Mouse (Mus musculus): ENCODE results near the gene Gm11639. TPM values are rescaled to one million over a fixed set of nuclear protein-coding genes. Genes with fewer than 3 reads are reported as not detected.

Gene Gm11639
- polyA plus RNA-seq, 1 experiment, result not detected

DNA sequence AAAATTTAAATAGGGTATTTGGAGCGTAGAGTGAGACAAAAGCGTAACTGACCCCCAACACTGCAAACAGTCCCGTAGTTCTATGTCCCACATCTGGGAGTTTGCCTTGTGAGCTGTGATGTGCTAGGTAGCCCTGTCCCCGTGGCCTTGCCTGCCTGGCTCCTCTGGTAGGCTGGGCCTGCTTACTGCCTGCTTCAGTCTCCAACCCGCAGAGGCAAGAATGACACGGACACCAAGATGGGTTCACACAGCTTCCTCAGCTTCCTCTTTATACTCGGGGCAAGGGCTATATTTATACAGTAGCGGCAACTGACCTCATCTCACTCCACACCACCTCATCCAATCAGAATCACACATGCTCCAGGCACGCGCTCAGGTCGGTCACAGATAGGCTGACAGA lies 10.7 kb upstream of the Gm11639 start:
- TF ChIP-seq POLR2A (IDR thresholded peaks at IDR 0.05; ENCODE audit: low read depth, low read length) (no peak), CTCF (IDR thresholded peaks at IDR 0.05; ENCODE audit: extremely low read depth, insufficient read length, insufficient replicate concordance, low read depth, low read length) (no peak)
- no peaks in the 10 kb centered on the region for H3K27me3 ChIP-seq (ENCODE audit: control insufficient read depth, insufficient read depth, low read length)
- 85% methylated on average over 11 of the region's 11 CpGs for WGBS

DNA sequence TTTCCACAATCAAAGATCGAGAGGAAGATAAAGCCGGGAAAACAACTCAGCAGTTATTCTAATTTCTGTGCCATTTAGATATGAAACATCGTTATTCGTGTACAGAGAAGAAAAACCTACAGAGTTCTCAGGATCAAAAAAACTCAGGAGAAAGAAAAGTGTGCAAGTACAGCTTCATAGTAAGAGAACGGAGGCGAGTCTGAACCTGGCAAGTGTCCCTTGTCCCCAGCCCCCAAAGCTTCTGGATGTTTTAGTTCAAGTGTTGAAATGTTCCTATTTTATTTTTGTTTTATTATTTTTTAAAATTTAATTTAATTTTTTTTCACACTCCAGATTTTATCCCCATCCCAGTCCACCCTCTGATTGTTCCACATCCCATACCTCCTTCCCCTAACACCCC lies 7.7 kb downstream of the Gm11639 start:
- TF ChIP-seq POLR2A (IDR thresholded peaks at IDR 0.05; ENCODE audit: low read depth, low read length), result no peak
- TF ChIP-seq CTCF (IDR thresholded peaks at IDR 0.05; ENCODE audit: extremely low read depth, insufficient read length, insufficient replicate concordance, low read depth, low read length), result no peak
- no peak overlapping the region for H3K4me3 ChIP-seq (ENCODE audit: low read depth, low read length)
- H3K4me1 ChIP-seq (ENCODE audit: control insufficient read depth, insufficient read depth, insufficient read length, low read length), result no peaks in the 10 kb centered on the region
- H3K27me3 ChIP-seq (ENCODE audit: control insufficient read depth, insufficient read depth, low read length), result no peaks in the 10 kb centered on the region
- 84% methylated on average over 6 of the region's 6 CpGs for WGBS
- H3K27ac ChIP-seq (ENCODE audit: insufficient read depth, low read depth, low read length), result no peak overlapping the region
- H3K36me3 ChIP-seq (ENCODE audit: control insufficient read depth, insufficient read depth, low read length), result no peaks in the 10 kb centered on the region

More for the DNA sequence above, 10.7 kb upstream of the Gm11639 start:
- Histone ChIP-seq H3K36me3 (ENCODE audit: control insufficient read depth, insufficient read depth, low read length) (no peaks in the 10 kb centered on the region; the same call in 1 of the 2 replicates), H3K27ac (ENCODE audit: insufficient read depth, low read depth, low read length) (no peak overlapping the region), H3K4me1 (ENCODE audit: control insufficient read depth, insufficient read depth, insufficient read length, low read length) (peaks cover under 1% of the 10 kb centered on the region; the same call in 1 of the 2 replicates), H3K4me3 (ENCODE audit: low read depth, low read length) (no peak overlapping the region)

DNA sequence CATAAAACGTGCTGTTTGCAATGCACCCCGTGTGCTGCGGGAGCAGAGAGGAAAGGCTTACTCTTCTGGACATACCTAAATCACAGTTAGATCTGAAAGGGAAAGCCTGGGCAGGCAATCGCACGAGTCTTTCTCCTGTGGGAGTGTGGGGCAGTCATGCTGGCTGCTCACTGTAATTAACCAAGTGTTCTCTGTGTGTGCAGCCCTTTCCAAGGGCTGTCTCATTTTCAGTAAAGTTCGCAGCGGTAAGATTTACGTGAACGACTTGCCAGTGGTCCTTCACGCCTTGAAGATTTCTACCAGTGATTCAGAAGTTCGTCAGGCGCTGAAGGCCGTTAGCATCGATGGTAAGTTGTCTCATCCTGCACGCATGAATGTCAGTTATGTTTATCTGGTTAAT lies 18.6 kb downstream of the Gm11639 start:
- H3K27ac ChIP-seq (ENCODE audit: insufficient read depth, low read depth, low read length), result no peak overlapping the region
- no peak overlapping the region for H3K4me3 ChIP-seq (ENCODE audit: low read depth, low read length)
- TF ChIP-seq POLR2A (IDR thresholded peaks at IDR 0.05; ENCODE audit: low read depth, low read length) (no peak), CTCF (IDR thresholded peaks at IDR 0.05; ENCODE audit: extremely low read depth, insufficient read length, insufficient replicate concordance, low read depth, low read length) (no peak)
- 66% methylated on average over 15 of the region's 15 CpGs for WGBS
- H3K27me3 ChIP-seq (ENCODE audit: control insufficient read depth, insufficient read depth, low read length), result no peaks in the 10 kb centered on the region
- H3K36me3 ChIP-seq (ENCODE audit: control insufficient read depth, insufficient read depth, low read length), result no peaks in the 10 kb centered on the region
- H3K4me1 ChIP-seq (ENCODE audit: control insufficient read depth, insufficient read depth, insufficient read length, low read length), result no peaks in the 10 kb centered on the region; the same call in 1 of the 2 replicates

DNA sequence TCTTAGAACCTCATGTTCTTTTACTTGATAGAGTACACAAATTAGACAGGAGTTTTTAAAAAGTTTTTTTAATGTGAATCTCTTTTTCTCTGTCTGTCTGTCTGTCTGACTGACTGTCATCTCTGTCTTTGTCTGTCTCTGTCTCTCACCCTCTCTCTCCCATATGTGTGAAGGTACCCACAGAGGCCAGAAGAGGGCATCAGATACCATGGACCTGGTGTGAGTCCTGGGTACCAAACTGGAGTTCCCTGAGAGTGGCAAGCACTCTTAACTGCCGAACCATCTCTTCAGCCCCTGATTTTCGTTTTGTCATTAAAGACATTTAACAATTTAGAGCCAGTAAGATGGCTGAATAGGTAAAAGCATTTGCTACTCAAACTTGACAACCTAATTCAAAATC lies 21.6 kb downstream of the Gm11639 start:
- Histone ChIP-seq H3K4me1 (ENCODE audit: control insufficient read depth, insufficient read depth, insufficient read length, low read length) (no peaks in the 10 kb centered on the region; the same call in 1 of the 2 replicates), H3K4me3 (ENCODE audit: low read depth, low read length) (no peak overlapping the region)
- no peak for TF ChIP-seq CTCF (IDR thresholded peaks at IDR 0.05; ENCODE audit: extremely low read depth, insufficient read length, insufficient replicate concordance, low read depth, low read length)
- TF ChIP-seq POLR2A (IDR thresholded peaks at IDR 0.05; ENCODE audit: low read depth, low read length), result no peak

DNA sequence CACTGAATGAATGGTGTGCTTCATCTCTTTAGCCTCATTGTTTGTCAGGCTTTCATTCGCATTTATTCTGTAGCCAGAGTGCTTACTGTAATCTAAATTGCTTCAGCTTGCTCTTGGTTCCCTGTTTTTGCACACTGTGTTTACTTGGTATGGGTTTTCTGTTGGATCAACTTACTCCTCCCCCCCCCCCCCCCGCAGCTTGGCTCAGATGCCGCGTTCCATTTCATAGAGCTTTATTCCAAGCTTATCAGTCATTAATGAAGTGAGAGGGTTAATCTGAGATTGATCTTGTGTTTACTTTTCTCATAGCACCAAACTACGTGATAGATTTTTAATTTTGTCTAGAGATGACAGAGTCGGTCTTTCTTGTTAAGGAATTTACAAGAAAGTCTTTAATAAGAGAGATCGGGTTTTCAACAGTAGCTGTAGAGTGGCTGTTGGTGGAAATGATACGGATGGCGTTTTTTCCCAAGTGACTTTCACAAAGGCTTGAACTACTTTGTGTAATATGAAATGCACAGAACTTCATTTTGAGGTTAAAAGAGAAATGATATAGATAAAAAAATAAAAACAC lies 59.6 kb downstream of the Gm11639 start:
- 72% methylated on average over 9 of the region's 9 CpGs for WGBS
- Histone ChIP-seq H3K27ac (ENCODE audit: insufficient read depth, low read depth, low read length) (no peak overlapping the region), H3K4me1 (ENCODE audit: control insufficient read depth, insufficient read depth, insufficient read length, low read length) (no peaks in the 10 kb centered on the region), H3K4me3 (ENCODE audit: low read depth, low read length) (no peak overlapping the region), H3K27me3 (ENCODE audit: control insufficient read depth, insufficient read depth, low read length) (no peaks in the 10 kb centered on the region), H3K36me3 (ENCODE audit: control insufficient read depth, insufficient read depth, low read length) (no peaks in the 10 kb centered on the region)
- TF ChIP-seq CTCF (IDR thresholded peaks at IDR 0.05; ENCODE audit: extremely low read depth, insufficient read length, insufficient replicate concordance, low read depth, low read length), result no peak
- TF ChIP-seq POLR2A (IDR thresholded peaks at IDR 0.05; ENCODE audit: low read depth, low read length), result no peak

More for the DNA sequence above, 21.6 kb downstream of the Gm11639 start:
- Histone ChIP-seq H3K27ac (ENCODE audit: insufficient read depth, low read depth, low read length) (no peak overlapping the region), H3K27me3 (ENCODE audit: control insufficient read depth, insufficient read depth, low read length) (no peaks in the 10 kb centered on the region), H3K36me3 (ENCODE audit: control insufficient read depth, insufficient read depth, low read length) (no peaks in the 10 kb centered on the region)
- 62% methylated on average over 2 of the region's 2 CpGs for WGBS

DNA sequence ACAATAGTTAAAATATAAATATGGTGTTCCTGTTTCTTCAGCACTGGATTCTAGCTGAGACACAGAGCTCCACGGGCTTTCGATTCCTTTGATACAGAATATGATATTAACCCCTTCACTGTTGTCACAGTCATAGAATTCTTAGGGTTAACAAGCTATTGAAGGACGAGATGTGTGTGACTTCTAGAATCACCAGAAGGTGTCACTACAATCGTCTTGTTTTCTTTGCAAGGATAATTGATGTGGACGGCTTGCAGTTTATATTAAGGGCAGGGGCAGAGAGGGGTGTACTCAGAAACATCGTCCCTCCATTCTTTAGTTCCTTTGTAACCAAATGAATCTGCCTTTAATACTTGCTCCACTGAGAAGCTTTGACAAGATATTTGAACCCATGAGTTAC lies 80.3 kb downstream of the Gm11639 start:
- WGBS, result 26% methylated on average over 6 of the region's 6 CpGs
- no peaks in the 10 kb centered on the region for H3K27me3 ChIP-seq (ENCODE audit: control insufficient read depth, insufficient read depth, low read length)
- TF ChIP-seq CTCF (IDR thresholded peaks at IDR 0.05; ENCODE audit: extremely low read depth, insufficient read length, insufficient replicate concordance, low read depth, low read length) (no peak), POLR2A (IDR thresholded peaks at IDR 0.05; ENCODE audit: low read depth, low read length) (no peak)
- no peak overlapping the region for H3K27ac ChIP-seq (ENCODE audit: insufficient read depth, low read depth, low read length)
- H3K36me3 ChIP-seq (ENCODE audit: control insufficient read depth, insufficient read depth, low read length), result no peaks in the 10 kb centered on the region
- no peak overlapping the region for H3K4me3 ChIP-seq (ENCODE audit: low read depth, low read length)
- no peaks in the 10 kb centered on the region for H3K4me1 ChIP-seq (ENCODE audit: control insufficient read depth, insufficient read depth, insufficient read length, low read length)

DNA sequence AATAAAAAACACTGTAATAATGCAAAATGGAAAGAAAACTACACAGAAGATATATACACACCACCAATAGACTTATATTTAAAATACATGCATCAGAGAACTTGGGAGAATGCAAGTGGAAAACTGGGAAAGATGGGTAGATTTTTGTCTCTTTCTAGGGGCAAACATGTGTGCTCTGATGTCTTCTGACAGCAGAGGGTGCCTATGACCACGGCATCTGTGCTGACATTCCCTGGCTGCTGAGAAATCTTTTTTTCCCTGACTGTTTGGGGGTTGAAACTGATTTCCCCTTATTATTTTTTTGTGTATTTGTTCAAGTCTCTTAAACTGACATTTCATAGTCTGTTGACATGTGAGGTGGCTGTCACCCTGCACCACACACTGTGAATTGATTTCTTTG lies 81.6 kb downstream of the Gm11639 start:
- Histone ChIP-seq H3K4me1 (ENCODE audit: control insufficient read depth, insufficient read depth, insufficient read length, low read length) (no peaks in the 10 kb centered on the region), H3K27me3 (ENCODE audit: control insufficient read depth, insufficient read depth, low read length) (no peaks in the 10 kb centered on the region), H3K36me3 (ENCODE audit: control insufficient read depth, insufficient read depth, low read length) (no peaks in the 10 kb centered on the region), H3K4me3 (ENCODE audit: low read depth, low read length) (no peak overlapping the region), H3K27ac (ENCODE audit: insufficient read depth, low read depth, low read length) (no peak overlapping the region)
- WGBS, result 33% methylated on average over 1 of the region's 1 CpGs
- TF ChIP-seq POLR2A (IDR thresholded peaks at IDR 0.05; ENCODE audit: low read depth, low read length), result no peak
- no peak for TF ChIP-seq CTCF (IDR thresholded peaks at IDR 0.05; ENCODE audit: extremely low read depth, insufficient read length, insufficient replicate concordance, low read depth, low read length)
